Mouse (Mus musculus) intestine, embryonic 16.5 days (tissue): Measurements from ENCODE around the gene Ldb1. TPM values are rescaled to one million over a fixed set of nuclear protein-coding genes. Genes with fewer than 3 reads are reported as not detected.

ENCODE experiments used
- ATAC-seq: fragments of 200-750 bp; cut with Nextera tagmentation; 2 replicates; pipeline ENCODE4 v1.8.0; 2017; ENCODE audit warnings: moderate TSS enrichment, moderate library complexity
- H3K27ac ChIP-seq: fragments of 300-500 bp; sonication (generic); 2 replicates; pipeline ENCODE4 v1.5.1; 2014; ENCODE audit warnings: mild to moderate bottlenecking, low read length
- H3K27me3 ChIP-seq: fragments of 300-500 bp; sonication (generic); replicated peaks from 2 replicates; pipeline ENCODE4 v1.6.1; 2014; ENCODE audit warnings: low read length, control low read depth, mixed read lengths; ENCODE audit not compliant: control insufficient read depth, insufficient read depth
- H3K36me3 ChIP-seq: fragments of 300-500 bp; sonication (generic); 2 replicates; pipeline ENCODE4 v1.6.1; 2014; ENCODE audit warnings: low read length, control low read depth; ENCODE audit not compliant: control insufficient read depth, insufficient read depth
- H3K4me1 ChIP-seq: fragments of 300-500 bp; sonication (generic); 2 replicates; pipeline ENCODE4 v1.6.1; 2014; ENCODE audit warnings: low read length, control low read depth, mixed read lengths; ENCODE audit not compliant: control insufficient read depth, insufficient read depth
- H3K4me2 ChIP-seq: fragments of 300-500 bp; sonication (generic); 2 replicates; pipeline ENCODE4 v1.6.1; 2014; ENCODE audit warnings: low read depth, low read length, control low read depth
- H3K4me3 ChIP-seq: fragments of 300-500 bp; sonication (generic); 2 replicates; pipeline ENCODE4 v1.5.1; 2014; ENCODE audit warnings: mild to moderate bottlenecking, low read length
- H3K9ac ChIP-seq: fragments of 300-500 bp; sonication (generic); 2 replicates; pipeline ENCODE4 v1.6.1; 2014; ENCODE audit warnings: low read depth, low read length
- H3K9me3 ChIP-seq: fragments of 300-500 bp; sonication (generic); 2 replicates; pipeline ENCODE4 v1.6.1; 2016; ENCODE audit warnings: low read length, control low read depth; ENCODE audit not compliant: control insufficient read depth
- WGBS: fragments of 180-500 bp; shearing (Covaris S2); extraction: QIAGEN DNeasy Blood & Tissue Kit; methylation state at CpG from one replicate; pipeline ENCODE4 v1.1.7; 2014; 5-methylcytosine and 5-hydroxymethylcytosine counted together
- polyA plus RNA-seq: library from polyadenylated mRNA; unstranded; fragments of >200 nt; fragmentation: Nextera tagmentation; extraction: Ambion mirVana; gene quantifications from 2 replicates; pipeline ENCODE4 v1.2.1, GENCODE M21; 2015

The Ldb1 gene
- 23.3 and 26.3 TPM in 2 replicates for polyA plus RNA-seq

DNA sequence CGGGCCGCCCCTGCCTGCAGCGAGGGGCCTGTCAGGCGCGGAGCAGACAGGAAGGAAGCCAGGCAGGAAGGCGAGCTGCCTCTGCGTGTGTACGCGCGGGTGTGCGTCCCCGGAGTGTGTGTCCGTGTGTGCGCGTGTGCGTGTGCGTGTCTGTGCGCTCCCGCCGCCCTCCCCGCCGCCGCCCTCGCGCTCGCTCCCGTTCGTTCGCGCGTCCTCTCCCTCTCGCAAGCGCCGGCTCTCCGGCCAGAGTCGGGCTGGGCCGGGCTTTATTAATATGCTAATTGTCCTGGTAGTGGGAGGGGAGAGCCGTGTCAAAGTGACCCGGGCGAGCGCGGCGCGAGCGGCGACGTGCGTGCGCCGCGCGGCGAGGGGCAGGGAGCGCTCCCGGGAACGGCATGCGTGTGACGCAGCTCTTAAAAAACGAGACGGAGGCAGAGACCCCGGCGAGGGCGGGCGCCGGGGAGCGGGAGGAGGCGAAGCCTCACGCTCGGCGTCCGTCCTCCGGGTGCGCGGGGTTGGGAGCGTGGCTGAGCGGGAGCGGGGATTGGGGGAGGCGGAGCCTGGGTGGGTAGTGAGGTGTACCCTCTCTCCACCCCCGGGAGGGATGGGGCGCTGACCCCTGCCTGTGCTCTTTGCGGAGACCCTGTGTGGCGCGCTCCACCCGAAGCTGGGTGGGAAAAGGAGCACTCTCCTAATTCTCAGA is at the start of gene Ldb1:
TSS of gene Ldb1 (minus strand) at position 222 of the 703 bp plus-strand sequence.
- under 1% methylated on average over 82 of the region's 84 CpGs for WGBS
- H3K9ac ChIP-seq = peak within 1 kb of the TSS; percentile 98
- H3K4me3 ChIP-seq = peak within 1 kb of the TSS; percentile 97
- H3K27me3 ChIP-seq = no peaks in the 10 kb centered on the region
- H3K4me1 ChIP-seq = peaks cover 42% of the 10 kb centered on the region
- peak; percentile 77 for ATAC-seq
- H3K36me3 ChIP-seq = no peaks in the 10 kb centered on the region
- H3K4me2 ChIP-seq = peak within 1 kb of the TSS; percentile 87
- peak within 1 kb of the TSS; percentile 98 for H3K27ac ChIP-seq
- no peaks in the 10 kb centered on the region for H3K9me3 ChIP-seq

DNA sequence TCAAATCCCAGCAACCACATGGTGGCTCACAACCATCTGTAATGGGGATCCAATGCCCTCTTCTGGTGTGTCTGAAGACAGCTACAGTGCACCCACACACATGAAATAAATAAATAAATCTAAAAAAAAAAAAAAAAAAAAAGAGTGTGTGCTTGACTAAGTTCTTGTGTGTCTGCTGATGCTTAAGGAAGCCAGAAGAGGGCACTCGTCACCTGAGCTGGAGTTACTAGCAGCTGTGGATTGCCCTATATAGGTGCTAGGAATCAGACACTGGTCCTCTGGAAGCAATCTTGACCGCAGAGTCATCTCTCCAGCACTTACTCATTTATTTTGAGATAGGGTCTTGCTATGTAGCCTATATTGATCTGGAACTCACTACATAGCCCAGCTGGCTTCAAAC is 49.1 kb upstream of the Ldb1 start:
- no peak overlapping the region for H3K9ac ChIP-seq
- no peaks in the 10 kb centered on the region for H3K9me3 ChIP-seq
- no peaks in the 10 kb centered on the region for H3K4me1 ChIP-seq
- ATAC-seq = no peak
- 94% methylated on average over 2 of the region's 2 CpGs for WGBS
- no peak overlapping the region for H3K4me2 ChIP-seq
- H3K27ac ChIP-seq = no peak overlapping the region
- H3K27me3 ChIP-seq = no peaks in the 10 kb centered on the region
- H3K4me3 ChIP-seq = no peak overlapping the region
- no peaks in the 10 kb centered on the region for H3K36me3 ChIP-seq

DNA sequence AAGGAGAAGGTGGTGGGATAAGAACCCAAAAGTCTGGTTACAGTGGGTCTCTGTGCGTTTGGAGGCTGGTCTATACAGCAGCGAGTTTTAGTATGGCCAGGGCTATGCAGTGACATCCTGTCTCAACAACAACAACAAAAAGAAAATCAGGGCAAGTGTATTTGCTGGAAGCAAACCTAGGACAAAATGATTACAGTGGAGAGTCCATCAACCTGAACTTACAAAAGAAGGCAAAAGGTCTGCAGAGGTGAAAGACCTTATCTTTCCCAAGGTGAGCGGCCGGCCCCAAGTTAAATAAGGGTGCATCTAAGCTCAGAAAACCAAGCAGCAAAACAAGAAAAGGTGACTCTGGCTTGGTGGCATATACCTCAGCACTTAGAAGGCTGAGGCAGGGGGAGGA is 46.6 kb upstream of the Ldb1 start:
- no peak overlapping the region for H3K4me3 ChIP-seq
- H3K4me2 ChIP-seq = no peak overlapping the region
- H3K27ac ChIP-seq = no peak overlapping the region
- ATAC-seq = no peak
- WGBS = 79% methylated on average over 4 of the region's 4 CpGs
- no peaks in the 10 kb centered on the region for H3K4me1 ChIP-seq
- H3K27me3 ChIP-seq = no peaks in the 10 kb centered on the region
- H3K9me3 ChIP-seq = no peaks in the 10 kb centered on the region
- H3K36me3 ChIP-seq = no peaks in the 10 kb centered on the region
- no peak overlapping the region for H3K9ac ChIP-seq

DNA sequence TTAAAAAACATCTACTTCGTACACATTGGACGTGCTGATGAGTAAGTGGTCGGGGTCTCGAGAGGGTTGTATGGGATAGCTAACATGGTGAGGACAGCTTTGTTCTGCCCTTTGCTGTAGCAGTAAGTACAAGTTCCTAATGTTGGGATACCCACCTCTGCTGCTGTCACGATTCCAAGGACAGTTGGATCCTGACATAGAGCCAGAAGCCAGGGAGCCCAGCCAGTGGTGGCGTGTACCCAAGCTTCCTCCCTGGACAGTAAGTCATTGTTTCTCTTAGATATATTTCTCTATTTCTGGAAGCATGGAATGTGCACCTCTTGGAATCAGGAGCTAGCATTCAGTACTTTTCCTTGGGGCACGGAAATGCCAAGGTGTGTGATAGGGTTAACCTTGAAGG is 42.9 kb upstream of the Ldb1 start:
- ATAC-seq = no peak
- H3K27ac ChIP-seq = no peak overlapping the region
- H3K4me3 ChIP-seq = no peak overlapping the region
- 72% methylated on average over 7 of the region's 7 CpGs for WGBS
- H3K9me3 ChIP-seq = no peaks in the 10 kb centered on the region
- H3K4me1 ChIP-seq = no peaks in the 10 kb centered on the region
- no peak overlapping the region for H3K9ac ChIP-seq
- H3K4me2 ChIP-seq = no peak overlapping the region
- no peaks in the 10 kb centered on the region for H3K27me3 ChIP-seq
- H3K36me3 ChIP-seq = peaks cover 10% of the 10 kb centered on the region

DNA sequence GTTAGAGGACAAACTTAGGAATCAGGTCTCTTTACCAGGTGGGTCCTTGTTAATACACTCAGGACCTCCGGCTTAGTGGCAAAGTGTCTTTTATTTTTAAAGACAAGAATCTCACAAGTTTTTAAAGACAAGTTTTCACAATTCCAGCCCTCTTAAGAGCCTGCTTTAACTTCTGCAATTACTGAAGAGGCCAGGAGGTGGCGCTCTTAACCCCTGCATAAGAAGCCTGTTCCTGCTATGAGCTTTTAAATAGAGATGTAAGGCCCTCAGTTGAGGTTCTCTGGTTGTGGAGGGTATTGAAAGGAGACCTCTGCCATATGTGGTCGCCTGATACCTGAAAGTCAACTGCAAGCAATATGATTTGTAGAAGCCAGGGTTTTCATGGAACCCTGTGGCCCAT is 41.3 kb upstream of the Ldb1 start:
- Histone ChIP-seq H3K9ac (no peak overlapping the region), H3K9me3 (no peaks in the 10 kb centered on the region), H3K27ac (no peak overlapping the region), H3K4me2 (no peak overlapping the region), H3K4me1 (no peaks in the 10 kb centered on the region), H3K36me3 (peaks cover 19% of the 10 kb centered on the region), H3K27me3 (no peaks in the 10 kb centered on the region), H3K4me3 (no peak overlapping the region)
- 57% methylated on average over 3 of the region's 3 CpGs for WGBS
- no peak for ATAC-seq

DNA sequence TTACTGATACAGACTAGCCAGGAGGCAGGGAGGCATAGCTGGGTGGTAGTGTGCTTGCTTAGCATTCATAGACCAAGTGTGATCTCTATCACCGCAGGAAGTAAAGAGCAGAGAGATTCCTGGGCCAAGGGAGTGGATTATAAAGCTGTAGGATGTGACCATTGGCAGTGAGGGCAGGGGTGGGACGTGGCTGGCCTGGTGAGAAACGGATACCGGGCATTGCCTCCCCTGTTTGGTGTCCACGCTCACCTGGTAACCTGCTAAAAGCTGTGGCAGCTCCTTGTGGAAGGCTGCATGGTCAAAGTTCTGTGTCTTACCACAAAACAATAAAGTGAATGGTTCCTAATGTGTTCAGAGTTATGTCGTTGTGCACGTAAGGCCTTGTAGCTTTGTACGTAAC is 40.2 kb upstream of the Ldb1 start:
- Histone ChIP-seq H3K4me3 (no peak overlapping the region), H3K4me2 (no peak overlapping the region), H3K4me1 (no peaks in the 10 kb centered on the region), H3K36me3 (peaks cover 24% of the 10 kb centered on the region), H3K27me3 (no peaks in the 10 kb centered on the region), H3K9ac (no peak overlapping the region), H3K9me3 (no peaks in the 10 kb centered on the region), H3K27ac (no peak overlapping the region)
- 94% methylated on average over 8 of the region's 8 CpGs for WGBS
- ATAC-seq = no peak

DNA sequence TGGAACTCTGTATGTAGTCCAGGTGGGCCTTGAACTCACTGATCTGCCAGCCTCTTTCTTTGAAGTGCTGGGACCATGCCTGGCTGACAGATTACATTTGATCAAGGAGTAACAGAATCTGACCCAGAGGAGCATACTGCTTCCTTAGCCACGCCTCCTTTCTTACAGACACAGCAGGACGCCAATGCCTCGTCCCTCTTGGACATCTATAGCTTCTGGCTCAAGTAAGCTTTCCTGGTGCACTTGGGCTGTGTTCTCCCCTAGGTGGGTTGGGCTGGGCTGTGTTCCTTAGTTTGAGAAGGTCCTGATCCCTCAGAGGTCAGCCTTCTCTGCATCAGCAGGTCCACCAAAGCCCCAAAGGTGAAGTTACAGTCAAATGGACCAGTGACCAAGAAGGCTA is 33.5 kb upstream of the Ldb1 start:
- Histone ChIP-seq H3K27ac (no peak overlapping the region), H3K4me2 (no peak overlapping the region), H3K9me3 (no peaks in the 10 kb centered on the region), H3K36me3 (peaks cover 23% of the 10 kb centered on the region), H3K9ac (no peak overlapping the region), H3K4me1 (peaks cover 13% of the 10 kb centered on the region), H3K27me3 (no peaks in the 10 kb centered on the region), H3K4me3 (no peak overlapping the region)
- WGBS = 68% methylated on average over 3 of the region's 3 CpGs
- no peak for ATAC-seq

DNA sequence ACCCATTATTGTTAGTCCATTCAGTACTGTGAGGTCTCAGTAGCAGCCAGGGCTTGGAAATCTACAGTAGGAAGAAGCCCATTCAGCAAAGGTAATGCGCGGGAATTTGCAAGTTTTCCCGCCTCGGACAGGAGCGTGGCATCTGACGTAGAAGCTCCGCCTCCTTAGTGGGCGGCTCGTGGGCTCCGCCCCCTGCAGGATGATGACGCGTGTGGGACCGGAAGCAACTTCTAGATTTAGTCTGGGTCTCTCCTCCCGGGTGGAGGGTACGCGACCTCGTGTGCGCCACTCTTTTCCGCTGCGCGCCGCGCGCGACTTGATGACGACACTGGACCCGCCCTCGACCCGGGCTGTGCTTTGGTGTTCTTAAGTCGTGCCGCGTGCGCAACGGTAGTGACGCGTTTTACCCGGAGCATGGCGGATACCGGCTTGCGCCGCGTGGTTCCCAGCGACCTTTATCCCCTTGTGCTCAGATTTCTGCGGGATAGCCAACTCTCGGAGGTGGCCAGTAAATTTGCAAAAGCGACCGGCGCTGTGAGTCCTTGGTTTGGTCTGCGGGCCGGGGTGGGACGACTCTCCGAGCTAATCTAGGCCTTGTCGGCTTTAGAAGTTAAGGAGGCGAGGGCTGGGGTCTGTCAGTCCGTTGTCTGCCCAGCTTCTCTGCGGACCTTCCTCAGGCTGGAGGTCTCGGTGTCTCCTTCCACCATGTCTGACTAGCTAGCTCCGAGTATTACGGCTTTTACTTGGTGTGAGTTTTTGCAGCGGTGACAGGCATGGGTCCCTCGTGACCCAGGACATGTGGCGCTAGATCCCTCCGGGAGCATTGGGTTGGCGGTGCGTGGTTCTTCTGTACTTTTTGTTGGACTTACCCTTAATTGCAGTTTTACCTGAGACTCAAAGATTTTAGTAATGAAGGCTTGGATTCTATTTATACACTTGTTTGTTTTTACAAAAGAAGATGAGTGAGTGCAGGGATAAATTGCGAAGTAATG is 30.9 kb upstream of the Ldb1 start, which contains the start of gene Nolc1:
TSS of gene Nolc1 (plus strand) at position 248 of the 992 bp plus-strand sequence.
- peak within 1 kb of the TSS; percentile 68 for H3K27ac ChIP-seq
- H3K36me3 ChIP-seq = peaks cover 16% of the 10 kb centered on the region
- H3K9me3 ChIP-seq = no peaks in the 10 kb centered on the region
- under 1% methylated on average over 66 of the region's 66 CpGs for WGBS
- peak within 1 kb of the TSS; percentile 84 for H3K9ac ChIP-seq
- H3K27me3 ChIP-seq = no peaks in the 10 kb centered on the region
- ATAC-seq = peak; percentile 99
- H3K4me1 ChIP-seq = peaks cover 13% of the 10 kb centered on the region
- peak within 1 kb of the TSS; percentile 69 for H3K4me2 ChIP-seq
- H3K4me3 ChIP-seq = peak within 1 kb of the TSS; percentile 93

DNA sequence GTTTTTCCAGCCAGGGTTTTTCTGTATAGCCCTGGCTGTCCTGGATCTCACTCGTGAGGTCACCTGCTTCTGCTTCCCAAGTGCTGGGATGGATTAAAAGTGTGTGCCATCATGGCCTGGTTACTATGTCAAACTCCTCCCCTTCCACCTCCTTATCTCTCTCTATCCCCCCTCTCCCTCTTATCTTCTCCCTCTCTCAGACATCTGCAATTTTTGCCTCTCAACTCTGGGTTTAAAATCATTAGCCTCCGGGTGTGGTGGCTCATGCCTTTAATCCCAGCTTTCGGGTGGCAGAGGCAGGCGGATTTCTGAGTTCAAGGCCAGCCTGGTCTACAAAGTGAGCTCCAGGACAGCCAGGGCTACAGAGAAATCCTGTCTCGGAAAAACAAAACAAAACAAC is 29.3 kb upstream of the Ldb1 start:
- Histone ChIP-seq H3K27ac (no peak overlapping the region), H3K9ac (no peak overlapping the region), H3K4me2 (no peak overlapping the region), H3K27me3 (no peaks in the 10 kb centered on the region), H3K4me3 (no peak overlapping the region), H3K36me3 (peaks cover 11% of the 10 kb centered on the region), H3K4me1 (peaks cover 13% of the 10 kb centered on the region), H3K9me3 (no peaks in the 10 kb centered on the region)
- no peak for ATAC-seq
- 89% methylated on average over 5 of the region's 5 CpGs for WGBS
